ENCODE assay signal across 13 mouse cellular contexts in the genomic region with DNA sequence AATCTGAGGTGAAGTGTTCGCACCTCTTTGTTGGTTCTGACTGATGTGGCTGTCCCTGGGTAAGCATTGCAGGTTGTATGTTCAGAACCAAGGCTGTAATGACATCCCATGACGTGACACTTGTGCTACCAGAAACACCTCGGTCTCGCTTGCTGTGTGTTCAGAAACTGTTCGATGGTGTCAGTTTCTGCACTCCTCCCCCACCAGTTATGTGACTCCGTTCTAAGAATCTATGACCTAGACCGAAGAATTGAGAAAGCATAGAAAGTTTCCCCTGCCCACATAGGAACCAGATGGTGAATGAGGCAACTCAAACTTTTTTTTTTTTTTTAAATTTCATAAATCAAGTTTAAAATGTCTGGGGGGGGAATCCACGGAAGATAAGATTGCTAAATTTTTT. TPM values are rescaled to one million over a fixed set of nuclear protein-coding genes. Genes with fewer than 3 reads are reported as not detected.
DNase-seq lines count a peak whose midpoint lies in the region; ATAC-seq lines count a peak whose summit lies in the region.
"Had no signal": no experiment of that assay in that cellular context is flagged by ENCODE, and none has a peak within 500 bp of the region (broad histone marks: within the 10 kb centered on the region; RNA-seq: fewer than 3 reads in every experiment).

No protein-coding gene starts in this region.

- H3K4me1 ChIP-seq in kidney, embryonic 16.5 days (ENCODE audit: insufficient read depth, low read length) = peaks cover 12% of the 10 kb centered on the region

- H3K27ac ChIP-seq in kidney, embryonic 16.5 days (ENCODE audit: low read length) = no peak overlapping the region; the same call in 1 of the 2 replicates

- H3K36me3 ChIP-seq in kidney, embryonic 16.5 days (ENCODE audit: insufficient read depth, low read length) = no peaks in the 10 kb centered on the region
- H3K36me3 ChIP-seq: limb, embryonic 13.5 days; stomach, embryonic 15.5 days had no signal

- no peak for ATAC-seq in kidney, embryonic 16.5 days (ENCODE audit: low FRiP score, low TSS enrichment)
- peak; percentile 86 for ATAC-seq in activated CD4-positive, CD25-positive, alpha-beta regulatory T cell, adult 4 months
- peak; percentile 82 for ATAC-seq in inflammation-experienced regulatory T-cells, adult 6 months
- ATAC-seq: forebrain, embryonic 14.5 days had no signal

- H3K4me3 ChIP-seq in kidney, embryonic 16.5 days (ENCODE audit: low read length) = no peak overlapping the region; the same call in 1 of the 2 replicates
- H3K4me3 ChIP-seq: stomach, embryonic 15.5 days had no signal

- no peak for DNase-seq in kidney, adult 8-10 months
- peak; percentile 64 for DNase-seq in CD4-positive helper T cell, adult 2 months (ENCODE audit: low read depth, low spot score)
- no peak for DNase-seq in yolk sac, embryonic 10.5 days (ENCODE audit: low spot score)
- DNase-seq in urinary bladder, postnatal 4 days (ENCODE audit: low spot score in 2 of 2) = no peak
- DNase-seq in cerebellum, postnatal 10 days = no peak
- DNase-seq: cerebellum, adult 8-10 months; right cerebral cortex, postnatal 4 days had no signal

- H3K9me3 ChIP-seq in kidney, embryonic 16.5 days (ENCODE audit: low read length) = no peaks in the 10 kb centered on the region
- H3K9me3 ChIP-seq: limb, embryonic 13.5 days; stomach, embryonic 15.5 days had no signal

- peak overlapping the region; percentile 38 for H3K4me2 ChIP-seq in kidney, embryonic 16.5 days (replicated peaks; ENCODE audit: low read depth, low read length)

- 41% methylated on average over 8 of the region's 8 CpGs for WGBS in kidney, embryonic 16.5 days

- no peak overlapping the region for H3K9ac ChIP-seq in kidney, embryonic 16.5 days (replicated peaks; ENCODE audit: low read length)
- H3K9ac ChIP-seq: stomach, embryonic 15.5 days had no signal

- H3K27me3 ChIP-seq in kidney, embryonic 16.5 days (ENCODE audit: insufficient read depth, low read length) = no peaks in the 10 kb centered on the region
- H3K27me3 ChIP-seq: limb, embryonic 13.5 days; stomach, embryonic 15.5 days had no signal

RNA-seq across cellular contexts. Expression of a gene that starts 34.2 kb away (rescaled TPM):
- 10.8 and 13.3 TPM in 2 replicates for polyA plus RNA-seq in kidney, embryonic 16.5 days (2015; fragmentation: Nextera tagmentation; extraction: Ambion mirVana)
- polyA plus RNA-seq in activated CD4-positive, CD25-positive, alpha-beta regulatory T cell, adult 4 months (2017; shearing (Covaris generic)) = 10 to 100 TPM; 19.6 to 19.9 TPM
- polyA plus RNA-seq in inflammation-experienced regulatory T-cells, adult 6 months (2017; shearing (Covaris generic)) = 10 to 100 TPM; 16.4 to 26.3 (median 23.6) TPM
